Mouse (Mus musculus): ENCODE data around the gene Tas2r126. TPM values are rescaled to one million over a fixed set of nuclear protein-coding genes. Genes with fewer than 3 reads are reported as not detected.

The Tas2r126 gene
- polyA plus RNA-seq, 1 experiment from 2014 or later = not detected

Other genes starting within 250 kb of the Tas2r126 start
- not detected in 2 replicates for gene Tas2r144, start 219.2 kb upstream of the Tas2r126 start, polyA plus RNA-seq (2015; fragmentation: Nextera tagmentation; extraction: Ambion mirVana)
- gene Gstk1, start 188.6 kb upstream of the Tas2r126 start, polyA plus RNA-seq (2015; fragmentation: Nextera tagmentation; extraction: Ambion mirVana) = 19.1 and 23.0 TPM in 2 replicates
- gene Tmem139, start 172.6 kb upstream of the Tas2r126 start, polyA plus RNA-seq (2015; fragmentation: Nextera tagmentation; extraction: Ambion mirVana) = 4.8 and 4.9 TPM in 2 replicates
- 48.4 and 49.8 TPM in 2 replicates for gene Casp2, start 169.6 kb upstream of the Tas2r126 start, polyA plus RNA-seq (2015; fragmentation: Nextera tagmentation; extraction: Ambion mirVana)
- gene Clcn1, start 147.8 kb upstream of the Tas2r126 start, polyA plus RNA-seq (2015; fragmentation: Nextera tagmentation; extraction: Ambion mirVana) = 0.08 and 0.12 TPM in 2 replicates
- 0.22 and 0.23 TPM in 2 replicates for gene Fam131b, start 109.9 kb upstream of the Tas2r126 start, polyA plus RNA-seq (2015; fragmentation: Nextera tagmentation; extraction: Ambion mirVana)
- gene Zyx, start 84.9 kb upstream of the Tas2r126 start, polyA plus RNA-seq (2015; fragmentation: Nextera tagmentation; extraction: Ambion mirVana) = 96.9 and 105 TPM in 2 replicates
- 16.3 and 16.9 TPM in 2 replicates for gene Epha1, start 61.3 kb upstream of the Tas2r126 start, polyA plus RNA-seq (2015; fragmentation: Nextera tagmentation; extraction: Ambion mirVana)
- not detected in 2 replicates for gene Tas2r143, start 34.3 kb upstream of the Tas2r126 start, polyA plus RNA-seq (2015; fragmentation: Nextera tagmentation; extraction: Ambion mirVana)
- gene Tas2r135, start 29.1 kb upstream of the Tas2r126 start, polyA plus RNA-seq (2015; fragmentation: Nextera tagmentation; extraction: Ambion mirVana) = not detected in 2 replicates
- not detected in 2 replicates for gene Olfr458, start 30.7 kb downstream of the Tas2r126 start, polyA plus RNA-seq (2015; fragmentation: Nextera tagmentation; extraction: Ambion mirVana)
- not detected in 2 replicates for gene Olfr457, start 41.8 kb downstream of the Tas2r126 start, polyA plus RNA-seq (2015; fragmentation: Nextera tagmentation; extraction: Ambion mirVana)
- not detected in 2 replicates for gene Olfr456, start 52.7 kb downstream of the Tas2r126 start, polyA plus RNA-seq (2015; fragmentation: Nextera tagmentation; extraction: Ambion mirVana)
- 0.09 TPM in 1 of 2 replicates, not detected in the other for gene Olfr455, start 113.1 kb downstream of the Tas2r126 start, polyA plus RNA-seq (2015; fragmentation: Nextera tagmentation; extraction: Ambion mirVana)
- not detected in 2 replicates for gene Tcaf3, start 163.2 kb downstream of the Tas2r126 start, polyA plus RNA-seq (2015; fragmentation: Nextera tagmentation; extraction: Ambion mirVana)
- gene Tcaf2, start 210.7 kb downstream of the Tas2r126 start, polyA plus RNA-seq (2015; fragmentation: Nextera tagmentation; extraction: Ambion mirVana) = 9.5 and 11.9 TPM in 2 replicates